Mouse (Mus musculus): ENCODE results near the gene Lyl1. TPM values are rescaled to one million over a fixed set of nuclear protein-coding genes. Genes with fewer than 3 reads are reported as not detected.

Gene Lyl1
- polyA plus RNA-seq, 1 experiment from 2014 or later = 7.8 TPM

DNA sequence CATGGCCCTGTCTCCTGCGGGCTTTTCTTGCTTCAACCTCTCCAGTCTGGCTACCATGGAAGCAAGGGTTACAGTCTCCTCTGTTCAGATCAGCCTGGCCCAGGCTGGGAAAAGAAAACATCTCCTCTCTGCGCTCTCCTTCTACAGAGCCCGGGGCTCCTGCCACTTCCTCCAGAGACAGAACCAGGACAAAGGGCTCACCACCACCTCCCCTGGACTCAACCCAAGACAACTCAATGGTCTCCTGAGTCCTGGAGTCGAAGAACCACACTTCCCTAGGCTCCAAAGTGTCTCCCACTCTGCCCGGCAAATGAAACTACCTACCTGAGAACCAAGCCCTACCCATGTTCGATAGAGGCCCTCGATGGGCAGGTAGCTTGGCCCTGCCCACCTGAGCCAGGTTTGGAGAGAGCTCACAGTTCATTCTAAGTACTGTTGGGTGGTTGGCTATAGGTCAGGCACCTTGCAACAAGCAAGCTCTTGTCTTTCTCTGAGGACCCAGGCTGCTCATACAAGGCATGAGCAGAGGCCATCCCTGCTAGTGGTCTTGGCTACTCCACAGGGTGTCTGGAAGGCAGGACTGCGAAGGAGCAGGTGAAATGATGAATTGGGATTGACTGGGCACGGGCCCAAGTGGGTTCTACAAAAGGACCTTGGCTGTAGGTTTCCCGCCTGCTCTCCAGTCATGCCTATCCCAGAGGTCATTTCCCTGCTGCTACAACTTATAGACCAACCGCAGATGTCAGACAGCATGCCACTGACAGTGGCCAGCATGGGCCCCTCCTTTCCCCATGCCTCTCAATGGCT lies 30.3 kb downstream of the Lyl1 start:
- Histone ChIP-seq H3K27me3 (peaks cover 37% of the 10 kb centered on the region), H3K27ac (peak overlapping the region; percentile 64; the same call in 1 of the 2 replicates), H3K36me3 (peaks cover 10% of the 10 kb centered on the region), H3K4me1 (peaks cover 63% of the 10 kb centered on the region), H3K9me3 (replicated peaks) (no peaks in the 10 kb centered on the region), H3K4me3 (replicated peaks) (no peak overlapping the region), H3K4me2 (no peak overlapping the region), H3K9ac (no peak overlapping the region)
- WGBS = 64% methylated on average over 11 of the region's 11 CpGs
- no peak for ATAC-seq (replicated peaks; ENCODE audit: low FRiP score)

GRCm38 (mm10) chr8:84732545-84732944 lies 31.3 kb downstream of the Lyl1 start:
- Histone ChIP-seq H3K36me3 (0 out of 2 replicates have a peak, but pooled peaks cover 2% of the 10 kb centered on the region), H3K27me3 (peaks cover 47% of the 10 kb centered on the region), H3K4me2 (0 out of 2 replicates have a peak overlapping the region, but pooled peaks have one; percentile 9), H3K9me3 (replicated peaks) (no peaks in the 10 kb centered on the region), H3K27ac (peak overlapping the region; percentile 64), H3K4me3 (replicated peaks) (no peak overlapping the region), H3K4me1 (peaks cover 60% of the 10 kb centered on the region), H3K9ac (no peak overlapping the region)
- WGBS = 53% methylated on average over 5 of the region's 5 CpGs
- no peak for ATAC-seq (replicated peaks; ENCODE audit: low FRiP score)

DNA sequence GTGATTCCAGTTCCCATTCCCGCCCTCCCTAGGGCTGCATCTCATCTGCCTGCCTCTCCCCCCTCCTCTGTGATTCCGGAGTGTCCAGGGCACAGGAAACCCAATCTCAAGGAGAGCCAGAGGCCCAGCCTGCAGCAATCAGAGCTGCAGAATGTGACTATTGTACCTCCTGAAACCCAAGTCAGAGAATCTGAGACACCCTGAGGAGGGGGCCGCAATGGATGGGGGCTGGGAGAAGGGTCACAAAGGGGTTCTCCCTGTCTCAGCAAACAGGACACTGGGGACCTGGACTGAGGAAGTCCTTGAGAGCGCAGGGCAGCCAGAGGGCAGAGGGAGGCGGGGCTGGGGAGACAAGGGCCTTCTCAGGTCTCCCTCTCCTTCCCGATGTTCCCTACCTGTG lies 31.7 kb downstream of the Lyl1 start:
- peaks cover 60% of the 10 kb centered on the region for H3K4me1 ChIP-seq
- no peaks in the 10 kb centered on the region for H3K9me3 ChIP-seq (replicated peaks)
- peaks cover 52% of the 10 kb centered on the region for H3K27me3 ChIP-seq
- H3K4me2 ChIP-seq = 0 out of 2 replicates have a peak overlapping the region, but pooled peaks have one; percentile 9
- WGBS = 28% methylated on average over 6 of the region's 6 CpGs
- no peak overlapping the region for H3K4me3 ChIP-seq (replicated peaks)
- ATAC-seq (replicated peaks; ENCODE audit: low FRiP score) = peak; percentile 44; the same call in 1 of the 2 replicates
- peak overlapping the region; percentile 64 for H3K27ac ChIP-seq
- no peaks in the 10 kb centered on the region for H3K36me3 ChIP-seq
- H3K9ac ChIP-seq = no peak overlapping the region

GRCm38 (mm10) chr8:84733959-84734358 lies 32.7 kb downstream of the Lyl1 start:
- ATAC-seq (replicated peaks; ENCODE audit: low FRiP score) = no peak

DNA sequence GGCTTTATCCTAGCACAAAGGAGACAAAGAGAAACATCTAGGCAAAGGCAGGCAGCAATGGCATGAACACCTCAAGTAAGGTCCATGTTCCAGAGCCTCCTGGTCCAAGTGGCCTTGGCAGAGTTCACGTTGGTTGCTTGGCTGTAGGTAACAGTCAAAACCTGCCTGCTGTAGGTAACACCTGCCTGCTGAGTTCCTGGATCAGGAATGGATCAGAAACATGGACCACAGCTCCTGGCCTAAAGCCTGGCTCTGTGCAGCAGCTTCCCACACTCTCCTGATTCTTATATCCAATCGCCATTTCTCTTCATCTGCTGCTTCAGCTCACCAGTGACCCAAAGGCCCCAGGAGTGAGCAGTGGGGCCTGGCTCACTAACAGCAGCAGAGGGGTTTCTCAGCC lies 33.4 kb downstream of the Lyl1 start:
- Histone ChIP-seq H3K9me3 (replicated peaks) (no peaks in the 10 kb centered on the region), H3K27ac (no peak overlapping the region), H3K4me2 (no peak overlapping the region), H3K9ac (no peak overlapping the region), H3K27me3 (peaks cover 68% of the 10 kb centered on the region), H3K36me3 (no peaks in the 10 kb centered on the region), H3K4me3 (replicated peaks) (no peak overlapping the region), H3K4me1 (peaks cover 62% of the 10 kb centered on the region)
- ATAC-seq (replicated peaks; ENCODE audit: low FRiP score) = no peak
- WGBS = 74% methylated on average over 2 of the region's 2 CpGs

More at GRCm38 (mm10) chr8:84733959-84734358, 32.7 kb downstream of the Lyl1 start:
- H3K9ac ChIP-seq = no peak overlapping the region
- H3K36me3 ChIP-seq = no peaks in the 10 kb centered on the region
- peaks cover 61% of the 10 kb centered on the region for H3K4me1 ChIP-seq
- no peak overlapping the region for H3K4me3 ChIP-seq (replicated peaks)
- H3K27me3 ChIP-seq = peaks cover 61% of the 10 kb centered on the region
- no peaks in the 10 kb centered on the region for H3K9me3 ChIP-seq (replicated peaks)
- H3K27ac ChIP-seq = no peak overlapping the region
- no peak overlapping the region for H3K4me2 ChIP-seq
- WGBS = 88% methylated on average over 6 of the region's 6 CpGs

- no peak overlapping the region for H3K4me3 ChIP-seq (replicated peaks)
- peaks cover 63% of the 10 kb centered on the region for H3K4me1 ChIP-seq
- WGBS = 55% methylated on average over 2 of the region's 2 CpGs
- no peak for ATAC-seq (replicated peaks; ENCODE audit: low FRiP score)
- no peaks in the 10 kb centered on the region for H3K36me3 ChIP-seq
- H3K9me3 ChIP-seq (replicated peaks) = no peaks in the 10 kb centered on the region
- H3K9ac ChIP-seq = no peak overlapping the region
- H3K27me3 ChIP-seq = peaks cover 78% of the 10 kb centered on the region
- no peak overlapping the region for H3K27ac ChIP-seq
- H3K4me2 ChIP-seq = no peak overlapping the region
Measured at GRCm38 (mm10) chr8:84735597-84735996, 34.3 kb downstream of the Lyl1 start.

DNA sequence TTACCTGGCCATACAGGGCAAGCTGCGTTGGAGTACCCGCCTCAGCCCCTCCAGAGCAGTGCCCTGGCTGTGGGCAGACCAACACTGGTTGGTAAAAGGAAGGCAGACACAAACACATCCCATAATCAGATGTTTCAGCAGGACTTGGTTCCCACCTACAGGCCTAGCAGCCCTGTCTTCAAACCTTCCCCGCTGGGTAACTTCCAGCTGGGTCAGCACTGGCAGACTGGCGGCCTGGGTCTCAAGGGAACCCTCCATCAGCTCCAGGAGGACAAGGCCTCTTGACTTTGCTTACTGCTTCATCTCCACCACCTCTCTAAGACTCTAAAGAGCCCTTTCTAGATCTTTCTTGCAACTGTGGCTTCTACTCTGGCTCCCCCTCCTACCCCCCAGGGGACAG lies 35.3 kb downstream of the Lyl1 start:
- no peak overlapping the region for H3K27ac ChIP-seq
- H3K27me3 ChIP-seq = peaks cover 87% of the 10 kb centered on the region
- H3K9me3 ChIP-seq (replicated peaks) = no peaks in the 10 kb centered on the region
- 84% methylated on average over 4 of the region's 4 CpGs for WGBS
- no peak for ATAC-seq (replicated peaks; ENCODE audit: low FRiP score)
- no peaks in the 10 kb centered on the region for H3K36me3 ChIP-seq
- H3K4me3 ChIP-seq (replicated peaks) = no peak overlapping the region
- no peak overlapping the region for H3K9ac ChIP-seq
- H3K4me2 ChIP-seq = no peak overlapping the region
- peaks cover 62% of the 10 kb centered on the region for H3K4me1 ChIP-seq

- Histone ChIP-seq H3K27ac (no peak overlapping the region), H3K4me2 (peak overlapping the region; percentile 51), H3K4me3 (replicated peaks) (peak overlapping the region; percentile 23), H3K9ac (0 out of 2 replicates have a peak overlapping the region, but pooled peaks have one; percentile 26), H3K36me3 (no peaks in the 10 kb centered on the region), H3K4me1 (peaks cover 62% of the 10 kb centered on the region), H3K9me3 (replicated peaks) (no peaks in the 10 kb centered on the region), H3K27me3 (peaks cover 97% of the 10 kb centered on the region)
- 3% methylated on average over 16 of the region's 16 CpGs for WGBS
- no peak for ATAC-seq (replicated peaks; ENCODE audit: low FRiP score)
Measured at GRCm38 (mm10) chr8:84737608-84738007, 36.4 kb downstream of the Lyl1 start.

DNA sequence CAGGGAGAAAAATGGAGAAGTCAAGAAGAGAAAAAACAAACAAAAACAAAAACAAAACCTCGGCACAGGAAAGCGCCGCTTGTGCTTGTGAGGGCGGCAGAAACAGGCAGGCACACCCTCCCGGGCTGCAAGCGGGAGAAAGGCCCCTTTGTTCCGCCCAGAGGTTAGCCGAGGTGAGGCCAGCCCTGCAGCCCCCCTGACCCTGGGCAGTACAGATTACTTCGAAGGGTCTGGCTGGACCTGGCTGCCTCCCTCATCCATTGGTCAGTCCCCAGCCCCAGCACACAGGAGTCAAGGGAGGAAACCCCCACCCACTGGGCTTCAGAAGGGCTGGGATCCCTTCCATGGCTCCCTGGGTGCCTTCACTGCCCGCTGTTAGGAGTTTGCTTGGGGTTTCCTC lies 37.0 kb downstream of the Lyl1 start:
- 14% methylated on average over 10 of the region's 10 CpGs for WGBS
- no peaks in the 10 kb centered on the region for H3K9me3 ChIP-seq (replicated peaks)
- 0 out of 2 replicates have a peak overlapping the region, but pooled peaks have one; percentile 14 for H3K9ac ChIP-seq
- no peak overlapping the region for H3K4me3 ChIP-seq (replicated peaks)
- H3K27me3 ChIP-seq = peaks cover 99% of the 10 kb centered on the region
- no peaks in the 10 kb centered on the region for H3K36me3 ChIP-seq
- peak overlapping the region; percentile 51; the same call in 1 of the 2 replicates for H3K4me2 ChIP-seq
- H3K4me1 ChIP-seq = peaks cover 62% of the 10 kb centered on the region
- H3K27ac ChIP-seq = no peak overlapping the region
- ATAC-seq (replicated peaks; ENCODE audit: low FRiP score) = no peak

GRCm38 (mm10) chr8:84738715-84739400 lies 37.6 kb downstream of the Lyl1 start:
- peaks cover 96% of the 10 kb centered on the region for H3K27me3 ChIP-seq
- 0 out of 2 replicates have a peak overlapping the region, but pooled peaks have one; percentile 14 for H3K9ac ChIP-seq
- no peaks in the 10 kb centered on the region for H3K9me3 ChIP-seq (replicated peaks)
- H3K4me3 ChIP-seq (replicated peaks) = no peak overlapping the region
- H3K36me3 ChIP-seq = no peaks in the 10 kb centered on the region
- 56% methylated on average over 10 of the region's 10 CpGs for WGBS
- no peak overlapping the region for H3K27ac ChIP-seq
- H3K4me1 ChIP-seq = peaks cover 62% of the 10 kb centered on the region
- no peak for ATAC-seq (replicated peaks; ENCODE audit: low FRiP score)
- no peak overlapping the region; the same call in 1 of the 2 replicates for H3K4me2 ChIP-seq

GRCm38 (mm10) chr8:84739401-84739742 lies 38.1 kb downstream of the Lyl1 start:
- Histone ChIP-seq H3K9ac (no peak overlapping the region), H3K36me3 (no peaks in the 10 kb centered on the region), H3K4me3 (replicated peaks) (no peak overlapping the region), H3K27ac (no peak overlapping the region), H3K4me2 (no peak overlapping the region), H3K9me3 (replicated peaks) (no peaks in the 10 kb centered on the region), H3K4me1 (peaks cover 66% of the 10 kb centered on the region), H3K27me3 (peaks cover 96% of the 10 kb centered on the region)
- no peak for ATAC-seq (replicated peaks; ENCODE audit: low FRiP score)
- 22% methylated on average over 1 of the region's 1 CpGs for WGBS

All from kidney, embryonic 15.5 days (tissue).